Mouse (Mus musculus): ENCODE measurements around the gene Txnl4b. TPM values are rescaled to one million over a fixed set of nuclear protein-coding genes. Genes with fewer than 3 reads are reported as not detected.

Gene Txnl4b
- polyA plus RNA-seq (2017; shearing (Covaris generic)), result 10 to 100 TPM; 23.6 to 32.9 TPM

DNA sequence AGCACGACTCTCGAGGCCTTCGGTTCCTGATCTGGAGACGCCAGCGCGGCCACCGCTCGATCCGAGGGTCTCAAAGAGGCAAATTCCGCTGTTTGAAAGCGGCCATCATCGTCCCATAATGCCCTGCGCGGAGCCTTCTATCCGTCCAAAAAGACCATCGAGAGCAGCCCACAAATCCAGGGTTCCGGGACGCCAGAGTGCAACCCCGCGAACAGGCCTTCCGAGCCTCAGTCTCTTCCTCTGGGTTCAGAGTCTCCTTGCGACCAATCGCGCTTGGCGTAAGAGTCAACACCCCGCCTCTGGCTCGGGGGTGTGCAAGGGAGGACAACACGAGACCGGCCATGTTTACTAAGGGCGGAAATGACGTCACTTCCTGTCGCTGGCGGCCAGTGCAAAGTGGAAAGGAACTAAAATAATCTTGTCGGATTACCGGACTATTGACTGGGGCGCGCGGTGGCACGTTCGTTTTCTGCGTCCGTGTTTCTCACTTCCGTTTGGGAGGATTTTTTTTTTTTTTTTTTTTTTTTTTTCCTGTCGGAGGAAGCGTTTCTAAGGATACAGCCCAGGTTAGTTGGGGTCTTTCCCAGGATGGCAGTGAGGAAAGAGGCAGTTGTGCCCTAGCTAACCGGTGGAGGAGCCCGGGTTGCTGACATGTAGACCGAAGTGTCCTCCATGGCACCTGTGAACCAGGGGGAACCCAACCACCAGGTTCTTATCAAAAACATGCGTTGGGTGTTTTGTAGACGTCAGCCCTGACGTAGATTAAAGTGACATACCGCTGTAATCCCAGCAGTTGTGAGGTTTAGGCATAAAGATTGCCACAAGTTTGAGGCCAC lies at the start of gene Txnl4b, which contains the start of gene Dhx38:
TSS of gene Txnl4b (plus strand) at position 395 of the 836 bp plus-strand sequence.
TSS of gene Dhx38 (minus strand) at position 364 of the 836 bp plus-strand sequence.
- ATAC-seq, result peak; percentile 98

DNA sequence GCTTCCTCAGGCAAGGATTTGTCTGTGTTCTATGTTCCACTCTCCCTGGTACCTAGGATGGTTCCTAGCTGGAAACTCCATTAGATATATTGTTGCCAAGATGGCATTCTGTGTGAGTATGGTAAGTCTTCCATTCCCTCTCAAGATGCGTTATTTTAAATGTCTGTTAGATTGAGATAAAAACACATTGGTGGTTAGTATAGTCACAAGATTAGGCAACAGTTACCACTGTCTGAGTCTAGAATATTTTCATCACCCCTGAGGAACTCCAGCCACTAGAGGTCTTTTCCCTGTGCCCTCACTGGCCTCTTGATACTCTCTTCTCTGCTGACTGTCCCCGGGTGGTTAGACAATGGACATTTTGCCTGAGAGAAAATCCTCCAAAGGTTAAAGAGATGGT lies 41.7 kb upstream of the Txnl4b start:
- no peak for ATAC-seq

DNA sequence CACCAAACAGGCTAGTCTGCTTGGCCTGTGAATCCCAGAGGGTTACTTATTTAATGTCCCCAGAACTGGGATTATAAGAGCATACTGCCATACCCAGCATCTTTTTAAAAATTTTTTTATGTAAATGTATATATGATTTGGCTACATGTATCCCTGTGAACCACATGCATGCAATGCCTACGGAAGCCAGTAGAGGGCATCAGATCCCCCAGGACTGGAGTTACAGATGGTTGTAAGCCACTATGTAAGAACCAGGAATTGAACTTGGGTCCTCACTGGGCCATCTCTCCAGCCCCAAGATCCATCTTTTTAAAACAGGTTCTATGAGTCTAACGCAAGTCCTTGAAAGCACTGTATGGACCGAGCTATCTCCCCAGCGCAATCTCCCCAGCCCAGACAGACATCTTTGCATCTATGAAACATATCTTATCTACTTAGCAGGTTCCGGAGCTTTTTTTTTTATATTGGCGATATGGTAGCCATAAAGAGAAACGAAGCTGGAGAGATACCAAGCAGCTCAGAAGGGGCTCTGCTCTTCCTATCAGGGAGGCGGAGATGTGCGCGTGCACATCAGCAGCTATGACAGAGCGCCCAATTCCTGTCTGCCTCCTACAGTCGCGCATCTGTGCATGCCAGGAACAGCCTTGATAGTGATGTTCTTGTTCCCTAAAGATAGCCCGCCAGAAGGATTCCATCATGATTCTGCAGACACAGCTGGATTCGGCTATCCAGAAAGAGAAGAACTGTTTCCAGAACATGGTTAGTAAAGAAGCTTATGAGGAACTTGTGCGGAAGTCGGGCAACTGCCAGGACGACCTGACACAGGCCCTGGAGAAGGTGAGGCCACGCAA lies 30.3 kb upstream of the Txnl4b start:
- no peak for ATAC-seq

DNA sequence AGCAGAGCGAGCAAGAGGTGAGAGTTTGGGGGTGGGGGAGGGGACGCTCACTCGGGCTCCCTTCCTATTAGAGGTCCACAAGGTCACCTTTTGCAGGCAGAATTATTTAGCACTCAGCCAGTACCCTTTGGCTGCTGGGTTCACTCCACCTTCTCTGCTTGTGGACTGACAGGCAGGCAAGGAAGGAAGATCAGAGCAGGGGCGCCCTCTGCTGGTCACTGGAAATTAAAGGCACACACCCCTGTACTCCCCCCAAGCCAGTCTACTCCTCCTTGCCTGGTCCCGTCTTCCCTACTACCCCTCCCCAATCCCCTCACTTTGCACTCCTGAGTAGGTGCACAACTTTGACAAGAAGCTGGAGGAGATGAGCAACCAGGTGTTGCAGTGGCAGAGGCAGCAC lies 29.0 kb upstream of the Txnl4b start:
- ATAC-seq, result no peak

DNA sequence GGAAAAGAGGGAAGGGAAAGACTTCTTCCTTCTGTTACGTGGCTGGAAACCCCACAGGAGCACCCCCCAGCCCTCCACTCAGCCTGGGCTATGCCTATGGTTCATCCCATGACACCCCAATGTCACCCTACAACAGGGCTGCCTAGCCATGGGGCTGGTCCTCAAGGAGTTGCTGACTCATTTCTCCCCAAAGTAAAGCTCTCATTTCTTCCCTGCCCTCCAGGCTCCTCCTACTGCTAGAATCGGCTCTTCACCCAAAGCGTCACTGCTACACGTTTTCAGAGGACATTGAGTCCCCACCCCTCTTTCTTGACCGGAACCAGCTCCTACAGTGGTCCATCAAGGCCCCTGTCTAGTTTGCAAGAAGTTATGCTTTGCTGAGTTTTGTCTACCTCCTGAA lies 23.5 kb upstream of the Txnl4b start:
- ATAC-seq, result no peak

DNA sequence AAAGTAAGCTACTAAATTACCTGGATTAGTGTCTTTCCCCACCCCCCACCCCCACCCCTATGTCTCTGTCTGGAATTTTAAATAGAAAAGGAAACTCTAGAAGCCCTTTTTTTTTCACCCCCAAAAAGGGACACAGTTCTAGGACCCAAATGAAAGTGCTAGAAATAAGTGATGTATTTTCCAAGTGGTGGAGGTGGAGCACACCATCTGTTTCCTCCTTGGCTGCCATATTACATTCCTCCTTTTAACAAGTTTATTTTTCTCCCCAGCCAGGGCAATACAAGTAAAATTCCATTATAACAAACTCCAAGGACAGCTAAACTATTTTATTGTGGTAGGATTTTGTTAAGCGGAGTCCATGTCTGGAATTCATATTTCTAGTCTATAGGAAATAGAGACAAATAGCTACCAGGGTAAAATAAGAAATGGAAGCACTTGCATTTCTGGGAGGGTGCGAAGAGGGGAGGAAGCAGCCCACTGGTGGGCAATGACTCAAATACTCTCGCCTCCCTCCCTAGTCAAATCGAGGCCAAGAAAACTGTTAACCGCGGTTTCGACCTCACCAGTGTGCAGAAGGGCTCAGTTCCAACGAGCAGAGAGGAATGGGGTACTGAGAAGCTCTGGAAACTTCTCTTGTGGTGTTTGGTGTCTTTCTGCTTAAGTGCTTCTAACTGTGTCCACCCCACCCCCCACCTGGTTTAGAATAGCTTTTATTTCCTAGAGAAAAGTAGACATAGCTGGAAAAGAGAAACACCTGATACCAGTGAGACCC lies 22.8 kb upstream of the Txnl4b start:
- ATAC-seq, result no peak

DNA sequence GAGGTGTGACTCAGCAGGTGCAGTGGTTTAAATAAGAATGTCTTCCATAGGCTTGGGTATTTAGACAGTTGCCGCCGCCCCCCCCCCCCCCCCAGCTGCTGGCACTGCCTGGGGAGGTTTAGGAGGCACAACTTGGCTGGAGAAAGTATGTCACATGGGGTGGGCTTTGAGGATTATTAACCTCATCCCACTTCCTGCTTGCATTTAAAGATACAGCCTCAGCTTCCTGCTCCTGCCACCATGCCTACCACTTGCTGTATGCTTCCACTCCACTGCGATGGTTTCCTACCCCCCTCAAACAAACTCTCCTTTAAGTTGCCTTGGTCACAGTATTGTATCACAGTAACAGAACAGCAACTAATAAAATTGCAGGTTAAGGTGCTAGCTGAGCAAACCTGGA lies 21.6 kb upstream of the Txnl4b start:
- ATAC-seq, result no peak

DNA sequence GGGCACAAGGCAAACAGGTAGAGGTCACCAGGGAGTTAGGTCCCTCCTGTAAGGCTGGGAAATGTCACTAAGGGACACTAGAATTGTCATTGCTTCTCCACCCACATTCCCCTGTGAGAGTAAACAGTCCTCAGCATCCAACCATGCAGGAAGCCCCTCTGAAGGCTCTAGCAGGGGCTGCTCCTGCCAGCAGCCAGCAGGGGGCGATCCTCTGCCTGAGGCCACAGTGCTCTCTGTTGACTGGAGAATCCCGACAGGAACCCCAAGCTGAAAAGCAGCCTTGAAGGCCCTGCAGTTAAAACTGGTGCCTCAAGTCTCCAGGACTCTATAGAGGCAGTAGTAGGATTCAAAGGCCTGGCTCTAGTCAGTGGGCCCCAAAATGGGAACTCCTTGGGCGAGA lies 14.0 kb upstream of the Txnl4b start:
- no peak for ATAC-seq

DNA sequence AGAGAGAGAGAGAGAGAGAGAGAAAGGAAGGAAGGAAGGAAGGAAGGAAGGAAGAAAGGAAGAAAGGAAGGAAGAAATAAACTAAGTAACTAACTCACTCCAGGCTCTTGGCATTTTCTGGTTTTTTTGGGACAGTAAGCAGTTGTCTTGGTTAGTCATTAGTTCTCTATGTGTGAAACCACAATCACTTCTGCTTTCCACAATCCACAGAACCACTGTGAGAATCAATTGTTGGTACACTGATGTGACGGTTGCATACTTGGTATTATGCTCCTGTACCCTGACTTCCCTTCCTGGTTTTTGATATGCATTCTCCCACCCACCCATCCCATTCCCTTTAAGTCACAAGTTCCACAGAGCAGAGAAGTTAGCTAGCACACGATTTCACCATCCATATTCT lies 1.8 kb upstream of the Txnl4b start:
- ATAC-seq, result no peak

DNA sequence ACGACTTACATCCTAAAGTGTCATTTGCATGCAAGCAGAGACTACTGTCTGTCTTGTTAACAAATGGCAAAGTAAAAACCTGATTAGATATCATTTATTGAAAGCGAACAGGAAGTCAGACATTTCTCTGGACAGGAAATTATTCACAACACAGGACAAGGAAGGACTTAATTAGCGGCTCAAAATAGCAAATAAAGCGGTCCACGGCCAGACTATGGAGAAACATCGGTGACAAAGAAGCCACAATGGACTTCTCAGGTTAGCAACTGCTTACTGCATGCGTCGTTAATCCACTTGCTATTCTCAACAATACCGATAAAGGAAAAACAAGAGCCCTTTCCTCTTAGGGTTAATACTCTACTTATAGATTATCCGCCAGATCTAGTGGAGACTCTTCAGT lies 926 bp upstream of the Txnl4b start:
- ATAC-seq, result no peak

DNA sequence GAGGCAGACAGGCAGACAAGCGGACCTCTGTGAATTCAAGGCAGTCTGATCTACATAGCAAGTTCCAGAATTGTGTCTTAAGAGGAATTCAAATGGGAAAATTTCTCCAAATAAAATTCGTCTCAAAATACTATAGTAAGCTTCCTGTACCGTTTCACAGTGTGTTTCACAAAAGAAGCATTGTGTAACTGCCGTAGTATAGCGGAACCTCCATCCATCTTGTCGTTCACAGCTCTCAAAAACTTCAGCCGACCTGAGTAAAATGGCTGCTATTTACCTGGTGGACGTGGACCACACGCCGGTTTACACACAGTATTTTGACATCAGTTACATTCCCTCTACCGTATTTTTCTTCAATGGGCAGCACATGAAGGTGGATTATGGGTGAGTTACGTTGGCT lies 5.4 kb downstream of the Txnl4b start:
- ATAC-seq, result no peak

DNA sequence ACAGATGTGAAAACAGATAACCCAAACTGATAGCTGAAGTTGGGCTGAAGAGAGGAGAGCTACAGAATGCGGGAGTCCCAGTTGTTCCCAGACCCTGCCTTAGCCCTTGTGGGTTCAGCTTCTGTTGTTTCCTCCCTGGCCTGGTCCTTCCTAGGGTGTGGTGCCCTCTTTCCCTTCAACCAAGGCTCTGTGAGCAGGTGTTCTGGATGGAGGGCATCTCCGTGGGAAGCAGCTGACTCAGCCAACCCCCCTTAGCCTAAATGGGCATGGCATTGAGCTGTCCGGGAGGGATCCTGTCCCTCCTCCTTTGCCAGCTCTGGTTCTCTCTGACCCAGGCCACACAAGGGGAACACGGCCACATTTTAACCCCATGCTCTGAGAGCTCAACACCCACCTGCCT lies 10.6 kb downstream of the Txnl4b start:
- no peak for ATAC-seq

DNA sequence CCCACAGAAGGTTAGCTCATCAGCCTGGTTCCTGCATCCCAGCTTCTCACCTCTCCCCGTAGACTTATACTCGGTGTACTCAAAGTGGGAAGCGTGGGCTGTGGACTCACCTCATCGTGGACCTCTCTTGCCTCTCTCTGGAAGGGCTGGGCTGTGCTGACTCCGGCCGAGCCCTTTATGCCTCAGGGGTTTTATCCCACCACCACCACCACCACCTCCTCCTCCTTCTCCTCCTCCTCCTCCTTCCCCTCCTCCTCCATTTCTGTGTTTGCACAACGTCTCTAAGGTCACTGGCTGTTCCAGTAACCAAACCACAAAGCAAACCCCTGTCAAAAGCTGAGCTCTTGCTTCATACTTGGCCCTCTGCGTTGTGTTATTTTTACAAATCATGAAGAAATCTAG lies 13.2 kb downstream of the Txnl4b start, which contains the start of gene Hp:
TSS of gene Hp (minus strand) at position 273 of the 402 bp plus-strand sequence.
- ATAC-seq, result no peak

DNA sequence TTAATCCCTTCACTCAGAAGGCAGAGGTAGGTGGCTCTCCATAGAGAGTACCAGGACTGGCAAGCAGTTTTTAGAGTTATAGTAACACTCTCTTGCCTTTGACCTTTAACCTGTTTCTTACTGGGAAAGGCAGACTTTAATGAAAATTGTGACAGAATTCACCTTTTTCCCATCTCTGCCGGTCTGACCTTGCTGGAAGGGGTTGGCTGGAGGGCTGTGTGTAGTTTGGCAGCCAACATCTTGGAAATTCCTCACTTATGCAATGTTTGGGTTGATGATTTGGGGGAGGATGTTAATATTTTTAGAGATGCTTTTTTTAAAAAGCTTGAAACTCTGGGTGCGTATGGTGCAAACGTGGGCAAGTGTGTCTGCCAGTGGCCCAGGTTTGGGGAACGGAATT lies 18.6 kb downstream of the Txnl4b start:
- ATAC-seq, result no peak

DNA sequence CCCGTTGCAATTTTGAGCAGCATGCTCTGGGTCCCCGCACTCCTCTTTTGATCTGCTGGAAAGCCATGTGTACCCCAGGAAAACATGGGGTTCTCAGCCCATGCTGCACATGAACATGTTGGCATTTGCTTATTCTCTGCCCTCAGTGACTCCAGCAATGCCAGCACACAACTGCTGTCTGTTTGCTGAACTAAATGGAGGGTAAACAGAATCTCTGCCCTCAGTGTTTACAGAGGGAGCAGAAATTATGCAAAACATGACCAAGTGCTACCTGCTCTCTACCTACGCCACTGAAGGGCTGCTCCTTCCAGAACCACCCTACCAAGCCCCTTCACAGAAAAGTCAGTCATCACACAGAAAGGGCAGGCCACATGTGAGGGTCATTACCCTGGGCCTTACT lies 19.1 kb downstream of the Txnl4b start:
- ATAC-seq, result no peak

DNA sequence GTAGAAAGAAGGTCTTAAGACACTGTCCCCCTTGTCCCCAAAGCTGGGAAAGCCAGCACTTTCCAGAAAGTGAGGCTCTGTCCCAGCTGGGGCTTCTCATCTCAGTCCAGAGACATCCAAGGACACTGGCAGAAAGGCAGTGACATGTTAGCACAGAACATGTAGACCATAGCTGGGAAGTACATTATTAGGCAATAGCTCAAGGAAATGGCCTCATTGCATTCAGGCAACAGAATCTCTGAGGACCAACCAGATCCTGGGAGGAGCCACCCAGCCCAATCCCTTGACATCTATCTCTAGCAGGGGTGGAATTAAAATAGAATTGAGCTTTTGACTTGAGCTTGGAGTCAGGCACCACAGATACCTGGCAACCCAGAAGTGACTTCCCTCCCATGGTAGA lies 20.0 kb downstream of the Txnl4b start:
- no peak for ATAC-seq

DNA sequence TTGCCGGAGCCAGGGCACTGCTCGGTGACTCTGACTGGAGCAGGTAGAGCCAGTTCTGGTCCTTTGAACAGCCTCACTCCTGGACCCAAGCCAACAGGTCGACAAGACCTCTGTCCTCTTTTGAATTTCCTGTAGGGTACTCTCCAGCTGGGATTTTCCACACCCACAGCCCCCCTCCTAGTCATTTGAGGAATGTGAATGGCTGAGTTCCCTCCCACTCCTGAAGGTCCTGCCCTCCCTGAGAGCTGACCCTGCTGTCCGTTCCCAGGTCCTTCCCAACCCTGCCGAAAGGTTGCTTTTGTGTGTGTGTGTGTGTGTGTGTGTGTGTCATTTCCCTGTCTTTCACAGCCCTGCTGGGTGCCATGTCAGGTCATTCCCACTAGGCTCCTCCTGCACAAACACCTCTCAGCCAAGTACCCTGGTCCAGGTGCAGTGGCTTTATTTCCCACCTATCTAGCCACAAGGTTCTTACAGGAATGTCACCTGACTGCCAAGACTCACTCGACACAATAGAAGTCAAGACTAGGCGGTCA lies 21.3 kb downstream of the Txnl4b start:
- ATAC-seq, result no peak

DNA sequence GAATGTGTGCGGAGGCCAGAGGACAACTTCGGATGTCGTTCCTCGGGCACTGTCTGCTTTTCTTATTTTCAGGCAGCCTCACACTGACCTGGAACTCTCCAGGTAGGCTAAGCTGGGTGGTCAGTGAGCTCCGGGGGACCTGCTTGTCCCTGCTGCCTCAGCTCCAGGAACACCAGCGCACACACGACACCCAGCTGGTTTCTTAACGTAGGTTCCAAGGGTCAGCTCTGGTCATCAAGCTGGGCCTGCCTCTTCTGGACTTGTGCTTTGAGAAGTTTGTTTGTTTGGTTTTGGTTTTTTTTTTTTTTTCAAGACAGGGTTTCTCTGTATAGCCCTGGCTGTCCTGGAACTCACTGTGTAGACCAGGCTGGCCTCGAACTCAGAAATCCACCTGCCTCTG lies 25.2 kb downstream of the Txnl4b start:
- ATAC-seq, result no peak

DNA sequence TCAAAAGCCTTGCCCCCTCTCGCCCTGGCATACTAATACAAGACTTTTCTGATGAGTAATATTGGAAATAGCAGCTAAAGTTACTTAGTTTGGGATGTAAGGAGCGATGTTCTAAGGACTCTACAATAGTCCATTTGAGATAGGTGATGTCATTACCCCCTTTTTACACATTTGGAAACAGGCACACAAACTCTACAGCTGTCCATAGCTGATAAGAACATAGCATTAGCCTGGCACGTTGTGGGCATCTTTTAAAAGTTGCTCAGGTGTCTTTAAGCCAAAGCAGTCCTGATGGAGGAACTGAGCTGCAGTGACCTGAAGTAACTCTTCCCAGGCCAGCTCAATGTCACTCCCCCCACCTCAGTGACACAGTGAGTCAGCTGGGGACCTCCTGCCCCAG lies 25.7 kb downstream of the Txnl4b start:
- ATAC-seq, result no peak

DNA sequence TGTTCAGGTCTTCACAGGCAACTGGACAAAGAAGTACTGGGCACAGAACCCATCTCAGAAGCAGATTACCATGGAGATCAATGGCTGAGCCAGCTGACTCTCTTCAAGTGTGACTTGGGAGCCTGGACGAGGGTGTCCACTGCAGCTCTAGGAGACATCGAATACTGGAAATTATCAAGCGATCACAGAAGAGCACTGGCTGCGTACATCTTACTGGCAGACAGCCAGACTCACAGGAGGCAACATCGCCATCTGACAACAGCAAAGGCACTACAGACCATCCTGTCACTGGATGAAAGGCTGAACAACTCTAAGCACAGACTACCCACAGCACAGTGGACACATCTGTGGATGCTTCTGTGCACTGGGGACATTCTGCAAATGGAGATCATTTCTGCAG lies 26.5 kb downstream of the Txnl4b start:
- ATAC-seq, result no peak

DNA sequence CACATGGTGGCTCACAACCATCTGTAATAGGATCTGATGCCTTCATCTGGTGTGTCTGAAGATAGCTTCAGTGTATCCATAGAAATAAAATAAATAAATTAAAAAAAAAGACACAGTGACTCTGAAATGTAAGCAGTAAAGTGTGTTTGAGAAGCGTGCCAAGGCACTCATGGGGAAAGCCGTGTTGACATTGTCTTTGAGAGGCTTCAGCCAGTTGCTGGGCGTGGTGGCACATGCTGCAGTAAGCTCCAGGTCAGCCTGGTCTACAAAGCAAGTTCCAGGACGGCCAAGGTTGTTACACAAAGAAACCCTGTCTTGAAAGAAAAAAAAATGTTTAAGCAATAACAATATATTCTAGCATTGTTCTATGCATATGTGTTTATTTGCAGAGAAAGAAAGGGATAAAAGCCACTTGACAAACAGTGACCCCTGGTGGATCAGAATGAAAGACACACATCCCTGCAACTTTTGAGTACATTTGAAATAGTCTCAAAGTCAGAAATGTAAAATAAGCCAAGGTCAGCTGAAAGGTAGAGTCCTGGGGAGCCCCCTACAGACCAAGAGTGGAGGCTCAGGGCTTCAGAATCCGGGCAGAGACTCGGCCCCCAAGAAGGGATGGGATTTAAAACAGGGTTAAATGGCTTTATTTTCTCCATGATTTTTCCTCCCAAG lies 27.6 kb downstream of the Txnl4b start:
- ATAC-seq, result no peak

DNA sequence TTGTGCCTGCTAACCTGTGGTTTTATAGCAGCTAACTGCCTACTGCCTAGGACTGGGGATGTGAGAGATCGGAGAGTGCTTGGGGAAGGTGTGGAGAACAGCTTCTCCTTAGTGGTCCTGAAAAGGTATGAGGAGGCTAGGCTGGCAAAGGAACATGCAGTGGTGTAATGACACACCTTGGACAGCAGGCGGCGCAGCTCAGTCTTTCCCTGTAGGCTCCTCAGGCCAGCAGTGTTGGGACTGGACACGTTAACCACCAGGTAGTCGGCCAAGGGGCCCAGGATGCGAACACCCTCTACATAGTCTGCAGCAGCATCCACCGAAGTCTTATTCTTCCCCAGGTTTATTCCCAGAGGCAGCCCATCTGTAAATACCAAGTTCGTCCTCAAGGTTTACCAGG lies 30.2 kb downstream of the Txnl4b start:
- ATAC-seq, result peak; percentile 75
